In the genomic region with DNA sequence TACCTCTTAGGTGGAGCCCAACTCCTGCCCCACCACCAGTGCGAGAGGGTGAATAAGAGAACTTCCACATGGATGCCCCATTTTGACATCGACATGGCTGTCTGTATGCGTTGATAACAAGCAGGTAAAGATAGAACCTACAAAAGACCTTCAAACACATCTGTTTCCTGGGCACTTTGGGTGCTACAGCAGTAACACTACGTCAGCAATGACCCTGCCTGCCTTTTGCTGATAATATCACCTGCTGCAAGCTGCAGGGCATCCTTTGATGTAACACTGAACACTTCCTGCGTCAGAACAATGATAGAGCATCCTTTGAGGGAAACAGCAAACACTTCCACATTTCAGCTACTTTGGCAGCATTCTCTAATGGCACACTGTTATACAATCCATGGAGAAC, we compare ENCODE assay signal across 22 mouse cellular contexts. TPM values are rescaled to one million over a fixed set of nuclear protein-coding genes. Genes with fewer than 3 reads are reported as not detected.
DNase-seq lines count a peak whose midpoint lies in the region; ATAC-seq lines count a peak whose summit lies in the region.
"Had no signal": no experiment of that assay in that cellular context is flagged by ENCODE, and none has a peak within 500 bp of the region (broad histone marks: within the 10 kb centered on the region; RNA-seq: fewer than 3 reads in every experiment).

No protein-coding gene starts in this region.

- peak; percentile 72 for DNase-seq in heart, adult 11 months
- no peak for DNase-seq in heart, postnatal 10 days
- DNase-seq in T-cell, adult 2 months (ENCODE audit: low spot score) = peak; percentile 49
- peak; percentile 76 for DNase-seq in induced T-regulatory cell, adult 2 months (ENCODE audit: low read depth)
- no peak for DNase-seq in spleen, postnatal 10 days (ENCODE audit: low spot score in 2 of 2)
- DNase-seq in lung, postnatal 25 days (ENCODE audit: low spot score) = no peak
- DNase-seq: adrenal gland, adult 8-10 months; cerebellum, adult 8-10 months; kidney, adult 11 months; kidney, postnatal 36 days; layer of hippocampus, postnatal 36 days; liver, embryonic 13.5 days; lung, embryonic 14.5 days; lung, postnatal 36 days; thymus, postnatal 25 days had no signal

- intact Hi-C loops in heart, postnatal 10 days (cut with DNase I) = no loop called here

- ATAC-seq in neutrophil, adult 5-6 weeks (ENCODE audit: extremely low read depth, insufficient number of reproducible peaks, low FRiP score, poor library complexity, severe bottlenecking) = peak; percentile 79
- ATAC-seq: midbrain, embryonic 16.5 days; Patski had no signal

RNA-seq across cellular contexts. Expression of gene Acod1, which starts 29.8 kb away (rescaled TPM):
- total RNA-seq in heart, postnatal 10 days (2021) = not detected
- total RNA-seq in neutrophil, adult 5-6 weeks (2017) = 37.2 and 40.6 TPM in 2 replicates
- total RNA-seq: gastrocnemius, adult 8-10 months; hindbrain, postnatal 0 days; layer of hippocampus, adult 8-10 months; layer of hippocampus, postnatal 36 days; left cerebral cortex, postnatal 25 days had no signal

RNA-seq across cellular contexts. Expression of gene Kctd12, which starts 34.6 kb away (rescaled TPM):
- 10 to 100 TPM; 41.3 to 42.5 TPM for total RNA-seq in heart, postnatal 10 days (2021)
- total RNA-seq in neutrophil, adult 5-6 weeks (2017) = 373 and 393 TPM in 2 replicates

RNA-seq across cellular contexts. Expression of gene Cln5, which starts 53.0 kb away (rescaled TPM):
- total RNA-seq in heart, postnatal 10 days (2021) = 10 to 100 TPM; 16.7 to 19.1 TPM
- total RNA-seq in neutrophil, adult 5-6 weeks (2017) = 70.2 and 73.2 TPM in 2 replicates

Comparison
In these comparisons a context has a peak if more than half of its experiments do, and no peak if none do; other contexts are left out.
1. DNase-seq: peak in heart, adult 11 months (single experiment), T-cell, adult 2 months (single experiment) and induced T-regulatory cell, adult 2 months (single experiment); none in heart, postnatal 10 days (0 of 2), spleen, postnatal 10 days (0 of 2) and lung, postnatal 25 days (single experiment).
2. RNA of gene Acod1, which starts 29.8 kb away (total RNA-seq): 37.2 to 40.6 TPM in neutrophil, adult 5-6 weeks; not detected in heart, postnatal 10 days; every median in the first group is over 10 times any median in the second.